Mouse (Mus musculus): ENCODE data around the gene Trpm7.

Gene Trpm7

DNA sequence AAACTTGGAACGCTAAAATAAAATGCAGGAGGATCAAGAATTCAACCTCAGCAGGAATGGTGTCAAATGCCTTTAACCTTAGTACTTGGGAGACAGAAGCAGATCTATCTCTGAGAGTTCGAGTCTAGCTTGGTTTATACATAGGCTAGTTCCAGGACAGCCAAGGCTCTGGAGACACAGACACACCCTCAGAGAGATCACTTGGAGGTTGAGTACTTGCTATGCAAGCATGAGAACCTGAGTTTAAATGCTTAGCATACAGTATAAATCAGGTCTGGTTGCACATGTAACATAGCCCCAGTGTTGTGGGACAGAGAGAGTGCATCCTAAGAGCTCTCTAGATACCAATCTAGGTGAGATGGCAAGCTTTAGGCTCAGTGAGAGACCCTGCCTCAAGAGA is 58.6 kb downstream of the Trpm7 start:
- ATAC-seq (ENCODE audit: insufficient number of reproducible peaks, low FRiP score, low TSS enrichment): no peak

DNA sequence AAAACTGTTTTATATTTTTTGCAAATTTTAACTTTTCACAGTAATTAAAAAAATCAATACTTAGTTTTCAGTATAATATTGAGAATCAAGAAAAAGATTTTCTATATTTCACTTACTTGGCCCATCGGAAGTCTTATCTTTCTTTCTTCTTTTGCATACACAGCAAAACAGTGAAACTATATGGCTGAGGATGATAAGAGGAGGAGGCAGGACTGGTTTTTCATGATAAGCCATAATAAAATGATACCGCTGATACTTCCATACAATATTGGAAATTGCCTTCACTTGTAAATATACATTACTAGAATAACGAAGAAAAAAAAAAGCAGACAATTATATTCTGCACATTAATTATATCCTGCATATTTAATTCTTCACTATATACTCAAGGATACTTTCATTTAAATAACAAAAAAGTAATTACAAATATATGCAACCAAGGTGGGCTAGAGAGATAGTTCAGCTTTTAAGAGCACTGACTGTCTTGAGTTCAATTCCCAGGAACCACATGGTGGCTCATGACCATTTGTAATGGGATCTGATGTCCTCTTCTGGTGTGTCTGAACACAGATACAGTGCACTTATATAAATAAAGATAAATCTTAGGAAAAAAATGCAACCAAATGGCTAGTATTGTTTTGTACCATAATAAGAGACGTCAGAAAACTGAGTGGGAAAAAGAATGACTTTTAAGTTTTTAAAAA is 59.2 kb downstream of the Trpm7 start:
- ATAC-seq (ENCODE audit: insufficient number of reproducible peaks, low FRiP score, low TSS enrichment): no peak

DNA sequence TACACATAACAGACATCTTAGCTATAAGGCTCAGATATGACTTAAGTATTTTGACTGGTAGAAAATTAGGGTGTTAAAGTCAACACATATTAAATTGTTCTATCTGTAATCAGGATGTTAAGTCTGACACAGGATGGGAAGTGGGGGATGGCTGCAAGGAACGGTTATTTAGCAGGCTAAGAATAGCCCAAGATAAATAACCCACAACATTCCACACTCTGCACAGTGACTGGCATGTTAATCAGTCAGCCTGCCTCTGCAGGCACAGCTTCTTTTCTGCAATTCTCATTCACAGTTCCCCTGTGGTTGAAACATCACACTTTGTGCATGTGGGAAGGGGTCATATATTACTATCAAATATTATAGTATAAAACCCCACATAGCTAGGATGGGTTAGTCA is 60.2 kb downstream of the Trpm7 start:
- no peak for ATAC-seq (ENCODE audit: insufficient number of reproducible peaks, low FRiP score, low TSS enrichment)

DNA sequence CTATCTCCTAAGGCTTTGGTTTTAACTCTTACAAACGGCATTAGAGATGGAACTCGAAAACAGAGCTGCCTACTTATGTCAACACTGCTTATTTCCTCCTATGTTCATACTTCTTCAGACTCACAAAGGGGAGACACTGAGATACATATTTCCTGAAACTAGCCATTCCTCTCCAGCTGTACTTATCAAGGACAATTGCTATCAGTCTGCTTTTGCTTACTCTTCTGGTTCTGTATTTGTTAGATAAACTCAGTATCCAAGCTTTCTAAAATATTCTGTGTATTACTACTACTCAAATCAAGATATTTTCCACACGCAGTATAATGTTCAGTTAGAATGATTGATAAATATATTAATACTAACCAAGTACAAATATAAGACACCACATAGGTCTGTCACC is 74.0 kb downstream of the Trpm7 start:
- ATAC-seq (ENCODE audit: insufficient number of reproducible peaks, low FRiP score, low TSS enrichment): no peak

DNA sequence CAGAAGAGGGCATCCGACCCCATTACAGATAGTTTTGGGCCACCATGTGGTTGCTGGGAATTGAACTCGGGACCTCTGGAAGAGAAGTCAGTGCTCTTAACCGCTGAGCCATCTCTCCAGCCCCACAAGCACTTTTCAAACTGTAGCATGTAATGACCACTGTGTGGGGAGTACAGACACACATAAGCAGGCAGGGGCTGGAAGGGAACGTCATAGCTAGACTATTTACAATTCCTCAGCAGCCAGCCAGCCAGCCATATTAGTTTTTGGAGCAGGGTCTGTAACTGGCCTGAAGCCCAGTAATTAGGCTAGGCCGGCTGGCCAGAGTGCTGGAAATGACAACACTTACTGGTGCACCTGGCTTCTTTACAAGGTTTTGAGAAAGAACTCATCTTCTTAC is 77.6 kb downstream of the Trpm7 start:
- no peak for ATAC-seq (ENCODE audit: insufficient number of reproducible peaks, low FRiP score, low TSS enrichment)

DNA sequence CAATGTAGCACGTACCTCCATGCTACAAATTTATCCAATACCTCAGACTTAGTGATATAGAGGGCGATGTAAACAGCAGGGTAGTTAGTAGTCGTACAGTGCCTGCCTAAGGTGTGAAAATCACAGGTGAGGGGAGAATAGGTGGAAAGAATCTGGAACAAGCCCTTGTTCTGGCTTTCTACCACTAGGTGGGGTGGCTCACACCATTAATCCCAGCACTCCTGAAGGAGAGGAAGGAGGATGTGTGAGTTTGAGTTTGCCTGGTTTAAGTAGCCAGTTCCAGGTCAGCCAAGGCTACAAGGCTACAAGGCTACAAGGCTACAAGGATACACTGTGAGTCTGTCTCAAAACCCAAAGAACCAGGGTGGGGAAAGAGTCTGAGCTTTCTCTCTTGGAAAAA is 80.3 kb downstream of the Trpm7 start:
- 0 out of 2 replicates have a peak, but pooled peaks have one; percentile 15 for ATAC-seq (ENCODE audit: insufficient number of reproducible peaks, low FRiP score, low TSS enrichment)

DNA sequence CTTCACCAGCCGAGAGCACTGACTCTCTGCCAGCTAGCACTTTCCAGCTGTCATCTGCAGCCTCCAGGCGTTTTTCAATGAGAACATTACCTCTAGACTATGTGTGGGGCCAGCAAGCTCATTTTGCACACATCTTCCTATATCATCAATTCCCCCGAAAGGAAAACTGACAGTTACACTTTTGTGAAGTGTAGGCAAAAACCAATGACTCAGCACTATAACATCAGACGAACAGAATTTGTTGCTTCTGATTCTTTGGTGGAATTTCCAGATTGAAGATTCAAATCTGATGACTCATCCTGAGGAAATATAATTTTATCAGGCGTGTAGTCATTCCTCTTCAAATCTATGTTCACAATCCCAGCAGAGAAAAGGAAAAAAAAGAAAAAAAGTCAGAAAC is 83.4 kb downstream of the Trpm7 start:
- no peak for ATAC-seq (ENCODE audit: insufficient number of reproducible peaks, low FRiP score, low TSS enrichment)

DNA sequence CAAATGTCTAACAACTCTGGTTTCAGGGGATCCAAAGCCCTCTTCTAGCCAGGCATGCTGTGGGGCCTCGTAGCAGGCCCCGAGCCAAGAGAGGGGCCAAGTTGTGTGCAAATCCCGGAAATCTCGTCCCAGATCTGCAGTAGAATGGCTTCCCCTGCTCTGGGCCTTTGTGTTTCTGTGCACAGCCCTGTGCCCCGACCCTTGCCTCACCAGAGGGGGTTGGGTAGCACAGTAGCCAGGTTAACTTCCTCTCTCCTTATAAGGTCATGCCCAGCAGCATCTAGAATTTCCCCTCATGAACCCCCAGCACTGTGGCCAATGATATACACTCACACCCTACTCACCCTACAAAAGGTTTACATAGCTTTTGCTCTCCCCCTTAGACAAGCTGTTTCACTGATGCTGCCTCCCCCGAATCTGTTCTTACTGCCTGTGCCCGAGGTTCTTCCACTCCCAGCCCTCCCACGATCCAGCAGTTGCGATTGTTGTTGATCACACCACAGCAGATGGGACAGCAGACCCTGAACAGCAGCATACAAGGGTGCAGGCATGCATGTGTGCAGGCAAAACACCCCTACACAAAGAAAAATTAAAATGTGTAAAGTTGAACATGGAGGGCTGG is 88.2 kb downstream of the Trpm7 start:
- ATAC-seq (ENCODE audit: insufficient number of reproducible peaks, low FRiP score, low TSS enrichment): no peak

DNA sequence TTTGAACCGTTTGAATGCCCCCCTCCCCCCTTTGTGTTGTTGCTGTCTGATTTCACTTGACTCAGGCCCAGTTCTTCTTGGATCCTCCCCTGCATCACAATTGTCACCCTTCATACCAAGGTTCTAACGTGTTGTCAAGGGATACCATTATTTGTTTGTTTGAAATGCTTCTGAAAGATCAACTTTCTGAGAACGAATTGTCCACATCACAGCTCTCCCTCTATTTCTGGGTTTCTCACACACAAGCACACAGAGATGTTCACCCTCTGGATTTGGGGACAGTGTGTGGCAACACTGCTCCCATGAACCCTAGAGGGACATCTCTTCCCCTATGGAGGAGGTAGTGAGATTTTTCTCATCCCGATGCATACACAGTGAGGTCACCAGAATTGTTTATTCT is 92.7 kb downstream of the Trpm7 start, which contains the start of gene Usp50:
Usp50 (minus strand) TSS at position 101 of the 400 bp plus-strand sequence.
- ATAC-seq (ENCODE audit: insufficient number of reproducible peaks, low FRiP score, low TSS enrichment): no peak

DNA sequence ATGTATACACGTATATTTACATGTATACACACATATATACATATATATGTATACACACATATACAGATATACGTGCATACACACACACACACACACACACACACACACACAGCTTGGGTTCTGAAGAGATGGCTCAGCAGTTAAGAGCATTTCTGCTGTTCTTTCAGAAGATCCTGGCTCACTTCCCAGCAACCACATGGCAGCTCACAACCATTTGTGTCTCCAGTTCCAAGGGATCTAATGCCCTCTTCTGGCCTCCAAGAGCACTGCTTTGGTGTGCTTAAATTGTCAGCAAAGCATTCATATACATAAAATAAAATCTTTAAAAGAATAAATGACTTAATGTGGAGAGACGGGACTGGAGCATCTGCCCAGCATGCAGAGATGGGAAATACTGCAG is 93.6 kb downstream of the Trpm7 start:
- ATAC-seq (ENCODE audit: insufficient number of reproducible peaks, low FRiP score, low TSS enrichment): no peak

DNA sequence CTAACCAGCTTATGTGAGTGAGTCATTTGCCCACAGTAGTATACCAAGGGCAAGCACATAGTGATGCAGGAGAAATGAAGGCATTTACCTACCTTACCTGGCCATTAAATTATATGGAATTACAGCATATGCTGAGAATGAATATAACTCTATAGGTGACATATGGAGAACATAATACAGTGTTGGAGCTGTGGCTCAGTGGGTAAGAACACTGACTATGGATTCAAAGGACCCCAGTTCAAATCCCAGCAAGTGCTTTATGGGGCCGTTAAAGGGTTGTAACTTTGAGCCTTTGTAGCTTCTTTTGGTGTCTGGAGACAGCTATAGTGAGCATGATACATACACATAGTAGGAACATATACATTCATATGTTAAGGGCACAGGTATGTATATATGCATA is 94.6 kb downstream of the Trpm7 start:
- no peak for ATAC-seq (ENCODE audit: insufficient number of reproducible peaks, low FRiP score, low TSS enrichment)

DNA sequence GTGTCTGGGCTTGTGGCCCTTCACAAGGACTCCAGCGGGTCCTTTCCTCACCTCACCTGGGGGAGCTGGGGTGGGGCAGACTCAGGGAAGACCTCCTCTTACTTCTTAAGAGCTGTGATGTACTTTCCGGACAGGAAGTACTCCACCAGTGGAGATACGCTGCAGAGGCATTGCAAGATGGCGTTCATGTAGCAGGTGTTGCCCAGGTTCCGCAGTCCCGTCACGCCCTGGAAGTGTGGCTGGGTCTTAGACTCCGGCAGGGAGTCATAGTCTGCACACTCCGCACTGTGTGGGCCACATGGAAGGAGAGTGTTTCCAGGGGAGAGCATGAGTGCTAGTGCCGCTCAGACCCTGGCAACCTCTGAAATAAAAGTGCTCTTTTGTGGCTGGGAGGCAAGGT is 95.7 kb downstream of the Trpm7 start:
- no peak for ATAC-seq (ENCODE audit: insufficient number of reproducible peaks, low FRiP score, low TSS enrichment)

DNA sequence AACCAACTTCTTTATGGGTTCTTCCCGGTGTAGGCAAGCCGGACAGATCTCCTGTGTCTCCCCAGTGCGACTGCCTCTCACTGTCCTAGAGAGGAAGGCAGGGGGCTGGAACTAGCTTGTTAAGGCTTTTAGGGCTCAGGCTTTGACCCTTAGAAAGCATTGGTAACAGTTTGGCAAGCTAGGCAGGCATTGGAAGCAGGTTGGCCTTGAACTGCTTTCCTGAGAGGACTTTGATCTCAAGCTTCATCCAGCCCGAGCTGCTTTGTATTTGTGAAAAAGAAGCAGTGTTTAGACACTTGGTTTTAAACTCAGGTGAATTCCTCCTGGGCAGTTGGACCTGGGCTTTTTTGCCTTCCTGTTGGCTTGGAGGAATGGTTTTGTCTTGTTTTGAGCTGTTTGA is 97.2 kb downstream of the Trpm7 start:
- ATAC-seq (ENCODE audit: insufficient number of reproducible peaks, low FRiP score, low TSS enrichment): no peak

DNA sequence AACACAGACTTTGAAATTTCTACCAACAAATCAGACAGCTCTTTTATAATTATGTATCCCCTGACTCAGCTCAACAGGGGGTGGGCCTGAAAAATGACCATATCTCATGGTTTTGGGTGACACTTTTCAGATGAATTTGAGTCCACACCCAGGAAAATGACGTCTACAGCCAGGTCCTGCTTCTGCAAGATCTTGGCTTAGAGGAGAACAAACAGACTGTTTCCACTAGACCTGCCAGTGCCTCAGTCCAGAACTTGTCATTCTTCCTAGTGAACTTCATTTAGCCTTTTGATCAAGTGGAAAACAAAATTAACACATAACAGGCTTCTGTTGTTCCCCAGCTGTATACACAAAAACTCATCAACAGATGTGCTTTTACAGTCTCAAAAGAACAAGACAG is 99.6 kb downstream of the Trpm7 start:
- no peak for ATAC-seq (ENCODE audit: insufficient number of reproducible peaks, low FRiP score, low TSS enrichment)

DNA sequence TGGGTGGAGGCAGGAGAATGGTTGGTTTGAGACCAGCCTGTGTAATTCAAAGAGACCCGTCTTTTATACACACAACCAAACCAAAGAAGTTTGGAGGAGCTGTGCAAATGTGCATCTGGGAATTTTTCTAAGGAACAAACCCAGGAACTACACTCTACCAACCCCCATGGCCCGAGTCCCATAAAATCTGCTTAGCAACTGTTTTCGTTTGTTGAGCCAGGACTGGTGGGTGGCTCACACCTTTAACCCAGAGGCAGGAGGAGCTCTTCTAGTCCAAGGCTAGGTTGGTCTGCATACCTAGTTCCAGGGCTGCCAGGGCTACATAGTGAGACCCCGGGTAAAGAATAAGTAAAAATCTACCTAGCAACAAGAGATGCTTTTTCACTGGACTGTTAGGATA is 100.1 kb downstream of the Trpm7 start:
- ATAC-seq (ENCODE audit: insufficient number of reproducible peaks, low FRiP score, low TSS enrichment): no peak

DNA sequence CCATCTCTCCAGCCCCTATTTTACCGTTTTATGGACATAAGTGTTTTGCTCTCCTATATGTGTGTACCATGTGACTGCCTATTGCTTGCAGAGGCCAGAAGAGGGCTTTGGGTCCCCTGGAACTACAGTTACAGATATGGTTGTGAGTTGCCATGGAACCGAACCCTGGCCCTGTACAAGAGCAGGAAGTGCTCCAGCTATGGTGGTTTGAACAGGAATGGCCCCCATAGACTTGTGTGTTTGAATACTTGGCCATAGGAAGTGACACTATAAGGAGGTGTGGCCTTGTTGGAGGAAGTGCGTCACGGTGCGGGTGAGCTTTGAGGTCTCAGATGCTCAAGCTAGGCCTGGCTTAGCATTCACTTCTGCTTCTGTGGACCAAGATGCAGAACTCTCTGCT is 103.8 kb downstream of the Trpm7 start:
- no peak for ATAC-seq (ENCODE audit: insufficient number of reproducible peaks, low FRiP score, low TSS enrichment)

DNA sequence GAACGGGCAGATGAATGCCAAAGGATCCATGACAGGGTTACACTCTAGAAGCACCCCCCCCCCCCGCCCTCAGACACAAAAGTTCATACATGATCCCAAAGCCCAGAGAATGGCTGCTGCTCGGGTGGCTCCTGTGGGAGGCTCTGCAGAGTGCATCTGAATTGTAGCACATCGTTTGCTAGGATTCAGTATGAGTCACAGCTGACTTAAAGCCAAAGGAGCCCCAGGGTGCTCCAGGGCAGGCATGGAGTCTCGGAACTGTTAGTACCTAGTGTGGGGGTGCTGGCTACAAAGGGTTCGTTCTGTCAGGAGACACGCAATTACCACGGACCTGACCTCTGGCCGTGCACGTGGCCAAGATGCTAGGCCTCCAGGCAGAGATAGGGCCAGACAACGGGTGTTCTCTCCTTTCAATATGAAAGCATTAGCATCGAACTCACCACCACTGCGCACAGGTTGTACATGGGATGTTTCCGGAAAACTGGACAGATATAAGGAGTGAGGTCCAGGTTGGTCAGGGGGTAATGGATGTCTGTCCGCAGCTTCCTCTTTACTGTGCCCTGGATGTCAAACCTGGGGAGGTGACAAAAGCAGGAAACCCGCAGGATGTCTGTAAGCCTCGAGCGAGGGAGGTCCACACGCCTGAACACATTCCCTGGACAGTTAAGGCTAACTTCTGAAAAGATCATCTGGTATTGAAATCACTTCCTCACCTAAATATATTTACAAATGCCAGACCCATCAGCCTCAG is 106.4 kb downstream of the Trpm7 start:
- ATAC-seq (ENCODE audit: insufficient number of reproducible peaks, low FRiP score, low TSS enrichment): no peak

DNA sequence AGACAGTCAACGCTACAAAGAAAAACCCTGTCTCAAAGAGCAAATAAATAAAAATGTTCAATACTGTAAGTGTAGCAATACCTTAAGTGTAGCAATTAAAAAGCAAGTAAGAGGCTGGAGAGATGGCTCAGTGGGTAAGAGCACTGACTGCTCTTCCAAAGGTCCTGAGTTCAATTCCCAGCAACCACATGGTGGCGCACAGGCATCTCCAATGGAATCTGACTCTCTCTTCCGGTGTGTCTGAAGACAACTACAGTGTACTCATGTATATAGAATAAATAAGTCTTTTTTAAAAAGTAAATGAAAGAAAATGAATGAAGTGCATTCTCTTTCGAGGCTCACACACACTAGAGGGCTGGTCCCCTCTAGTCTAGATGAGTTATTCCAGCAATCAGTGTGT is 107.8 kb downstream of the Trpm7 start:
- ATAC-seq (ENCODE audit: insufficient number of reproducible peaks, low FRiP score, low TSS enrichment): no peak

DNA sequence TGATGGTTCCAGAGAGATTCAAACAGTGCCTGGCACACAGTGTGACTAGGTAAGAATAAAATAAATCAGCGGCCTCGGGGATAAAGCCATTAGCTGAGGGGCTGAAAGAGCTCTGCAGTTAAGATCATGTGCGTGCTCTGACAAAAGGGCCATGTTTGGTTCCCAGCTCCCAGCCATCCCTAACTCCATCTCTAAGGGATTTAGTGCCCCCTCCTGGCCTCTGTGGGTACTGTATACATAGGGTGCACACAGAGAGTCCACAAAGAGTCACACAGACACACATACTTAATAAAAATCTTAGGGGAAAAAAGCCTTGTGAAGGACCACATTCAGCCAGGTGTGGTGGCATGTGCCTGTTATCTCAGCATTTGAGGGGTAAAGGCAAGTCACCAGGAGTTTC is 108.4 kb downstream of the Trpm7 start:
- ATAC-seq (ENCODE audit: insufficient number of reproducible peaks, low FRiP score, low TSS enrichment): no peak

DNA sequence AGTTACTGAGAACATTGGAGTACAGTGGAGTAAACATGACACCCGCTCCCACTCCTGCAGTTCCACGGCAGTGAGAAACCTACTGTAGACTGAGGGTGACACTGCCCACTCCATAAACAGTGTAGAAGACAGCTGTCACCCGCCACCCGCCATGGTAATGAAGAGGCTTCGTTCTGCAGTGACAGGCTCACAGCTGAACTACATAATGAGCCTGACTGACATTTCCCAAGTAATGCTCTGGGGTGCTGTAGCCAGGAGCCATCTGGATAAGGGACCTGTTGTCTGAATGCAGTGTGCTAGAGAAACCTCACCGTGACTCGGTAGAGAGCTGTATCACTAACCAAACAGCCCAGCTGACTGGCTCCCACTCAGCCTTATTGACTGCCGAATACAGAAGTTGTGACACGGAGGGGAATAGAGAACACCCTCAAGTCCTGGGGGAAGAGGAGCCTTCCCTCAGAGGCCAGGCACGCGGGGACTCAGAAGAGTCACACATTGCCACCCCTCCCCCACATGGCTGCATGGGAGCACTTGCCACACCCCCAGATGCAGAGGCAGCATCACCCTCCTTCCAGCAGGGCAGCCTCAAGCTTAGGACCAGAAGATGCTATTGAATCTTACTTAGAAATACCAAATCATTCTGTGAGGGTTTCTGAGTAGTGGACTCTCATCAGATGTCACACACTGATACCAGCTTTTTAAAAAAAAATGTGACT is 110.0 kb downstream of the Trpm7 start:
- no peak for ATAC-seq (ENCODE audit: insufficient number of reproducible peaks, low FRiP score, low TSS enrichment)

DNA sequence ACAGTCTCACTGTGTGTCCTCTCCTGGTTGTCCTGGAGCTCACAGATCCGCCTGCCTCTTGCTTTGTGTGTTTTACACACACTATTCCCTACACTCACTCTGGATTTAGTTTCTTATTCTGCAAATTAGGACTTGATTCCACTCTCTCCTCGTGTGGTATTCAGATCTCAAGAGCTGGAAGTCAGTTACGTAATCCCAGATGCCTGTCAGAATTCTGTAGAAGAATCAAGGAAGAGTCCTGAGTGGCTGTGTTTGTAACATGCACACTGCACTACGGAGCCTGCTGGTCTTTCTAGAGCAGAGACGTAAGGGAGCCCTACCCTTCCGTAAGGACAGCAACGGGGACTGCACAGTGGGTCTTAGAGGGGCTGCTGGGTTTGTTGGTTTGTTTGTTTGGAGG is 116.7 kb downstream of the Trpm7 start:
- ATAC-seq (ENCODE audit: insufficient number of reproducible peaks, low FRiP score, low TSS enrichment): no peak

Data from cerebellum, adult (tissue).